Mouse (Mus musculus): ENCODE measurements around the gene Il11ra1. TPM values are rescaled to one million over a fixed set of nuclear protein-coding genes. Genes with fewer than 3 reads are reported as not detected.

The Il11ra1 gene
- total and polyA plus RNA-seq, 2 experiments from 2014 or later, result 41.9 to 47.4 TPM

GRCm38 (mm10) chr4:41670836-41671235 lies 29.0 kb upstream of the Il11ra1 start:
- Histone ChIP-seq H3K27ac (no peak overlapping the region), H3K9me3 (ENCODE audit: low read length) (no peaks in the 10 kb centered on the region), H3K4me1 (ENCODE audit: insufficient read depth, low read length) (peaks cover 19% of the 10 kb centered on the region), H3K4me3 (ENCODE audit: low read length) (no peak overlapping the region), H3K4me2 (ENCODE audit: low read depth, low read length) (no peak overlapping the region), H3K27me3 (ENCODE audit: insufficient read depth, low read length) (no peaks in the 10 kb centered on the region), H3K36me3 (ENCODE audit: insufficient read depth, low read length) (peaks cover 9% of the 10 kb centered on the region), H3K9ac (replicated peaks; ENCODE audit: low read length) (no peak overlapping the region)
- WGBS, result 88% methylated on average over 18 of the region's 18 CpGs
- TF ChIP-seq CTCF (IDR thresholded peaks at IDR 0.05; ENCODE audit: low read depth), result no peak
- DNase-seq (ENCODE audit: low spot score) (no peak), ATAC-seq (no peak)

- WGBS, result 42% methylated on average over 5 of the region's 5 CpGs
- ATAC-seq (no peak), DNase-seq (ENCODE audit: low spot score) (no peak)
- no peak overlapping the region for H3K9ac ChIP-seq (replicated peaks; ENCODE audit: low read length)
- no peak overlapping the region for H3K4me2 ChIP-seq (ENCODE audit: low read depth, low read length)
- peaks cover 25% of the 10 kb centered on the region for H3K4me1 ChIP-seq (ENCODE audit: insufficient read depth, low read length)
- H3K27me3 ChIP-seq (ENCODE audit: insufficient read depth, low read length), result no peaks in the 10 kb centered on the region
- TF ChIP-seq CTCF (IDR thresholded peaks at IDR 0.05; ENCODE audit: low read depth), result no peak
- no peak overlapping the region for H3K27ac ChIP-seq
- H3K9me3 ChIP-seq (ENCODE audit: low read length), result no peaks in the 10 kb centered on the region
- H3K36me3 ChIP-seq (ENCODE audit: insufficient read depth, low read length), result peaks cover 9% of the 10 kb centered on the region
- no peak overlapping the region for H3K4me3 ChIP-seq (ENCODE audit: low read length)
Observed at GRCm38 (mm10) chr4:41671500-41671899, 28.3 kb upstream of the Il11ra1 start.

GRCm38 (mm10) chr4:41671963-41672480 lies 27.8 kb upstream of the Il11ra1 start:
- H3K27me3 ChIP-seq (ENCODE audit: insufficient read depth, low read length), result no peaks in the 10 kb centered on the region
- H3K4me2 ChIP-seq (ENCODE audit: low read depth, low read length), result no peak overlapping the region
- no peak overlapping the region for H3K4me3 ChIP-seq (ENCODE audit: low read length)
- H3K36me3 ChIP-seq (ENCODE audit: insufficient read depth, low read length), result peaks cover 9% of the 10 kb centered on the region
- no peak for TF ChIP-seq CTCF (IDR thresholded peaks at IDR 0.05; ENCODE audit: low read depth)
- H3K9ac ChIP-seq (replicated peaks; ENCODE audit: low read length), result 0 out of 2 replicates have a peak overlapping the region, but pooled peaks have one; percentile 35
- no peak overlapping the region for H3K27ac ChIP-seq
- ATAC-seq (peak; percentile 30), DNase-seq (ENCODE audit: low spot score) (peak; percentile 49)
- H3K4me1 ChIP-seq (ENCODE audit: insufficient read depth, low read length), result peaks cover 30% of the 10 kb centered on the region
- 10% methylated on average over 8 of the region's 8 CpGs for WGBS
- no peaks in the 10 kb centered on the region for H3K9me3 ChIP-seq (ENCODE audit: low read length)

GRCm38 (mm10) chr4:41672522-41672963 lies 27.2 kb upstream of the Il11ra1 start:
- H3K36me3 ChIP-seq (ENCODE audit: insufficient read depth, low read length), result peaks cover 8% of the 10 kb centered on the region
- peaks cover 35% of the 10 kb centered on the region for H3K4me1 ChIP-seq (ENCODE audit: insufficient read depth, low read length)
- H3K4me2 ChIP-seq (ENCODE audit: low read depth, low read length), result no peak overlapping the region
- 22% methylated on average over 8 of the region's 8 CpGs for WGBS
- DNase-seq (ENCODE audit: low spot score) (no peak), ATAC-seq (peak; percentile 0; the same call in 1 of the 2 replicates)
- H3K9me3 ChIP-seq (ENCODE audit: low read length), result no peaks in the 10 kb centered on the region
- no peak overlapping the region for H3K27ac ChIP-seq
- H3K9ac ChIP-seq (replicated peaks; ENCODE audit: low read length), result 0 out of 2 replicates have a peak overlapping the region, but pooled peaks have one; percentile 35
- no peak for TF ChIP-seq CTCF (IDR thresholded peaks at IDR 0.05; ENCODE audit: low read depth)
- no peak overlapping the region for H3K4me3 ChIP-seq (ENCODE audit: low read length)
- H3K27me3 ChIP-seq (ENCODE audit: insufficient read depth, low read length), result no peaks in the 10 kb centered on the region

- ATAC-seq, result no peak
- Histone ChIP-seq H3K9ac (replicated peaks; ENCODE audit: low read length) (no peak overlapping the region), H3K4me2 (ENCODE audit: low read depth, low read length) (no peak overlapping the region), H3K27ac (no peak overlapping the region), H3K4me3 (ENCODE audit: low read length) (no peak overlapping the region), H3K27me3 (ENCODE audit: insufficient read depth, low read length) (no peaks in the 10 kb centered on the region), H3K4me1 (ENCODE audit: insufficient read depth, low read length) (peaks cover 35% of the 10 kb centered on the region), H3K9me3 (ENCODE audit: low read length) (no peaks in the 10 kb centered on the region), H3K36me3 (ENCODE audit: insufficient read depth, low read length) (peaks cover 6% of the 10 kb centered on the region; the same call in 1 of the 2 replicates)
- DNase-seq (ENCODE audit: low spot score), result no peak
- no peak for TF ChIP-seq CTCF (IDR thresholded peaks at IDR 0.05; ENCODE audit: low read depth)
- WGBS, result 44% methylated on average over 19 of the region's 19 CpGs
Observed at GRCm38 (mm10) chr4:41673186-41673585, 26.6 kb upstream of the Il11ra1 start.

- Histone ChIP-seq H3K27ac (peak overlapping the region; percentile 67), H3K9ac (replicated peaks; ENCODE audit: low read length) (peak overlapping the region; percentile 39), H3K4me3 (ENCODE audit: low read length) (no peak overlapping the region), H3K27me3 (ENCODE audit: insufficient read depth, low read length) (no peaks in the 10 kb centered on the region), H3K9me3 (ENCODE audit: low read length) (no peaks in the 10 kb centered on the region), H3K36me3 (ENCODE audit: insufficient read depth, low read length) (no peaks in the 10 kb centered on the region), H3K4me2 (ENCODE audit: low read depth, low read length) (0 out of 2 replicates have a peak overlapping the region, but pooled peaks have one; percentile 8), H3K4me1 (ENCODE audit: insufficient read depth, low read length) (peaks cover 35% of the 10 kb centered on the region)
- DNase-seq (ENCODE audit: low spot score), result peak; percentile 60
- WGBS, result 37% methylated on average over 17 of the region's 17 CpGs
- 0 out of 2 replicates have a peak, but pooled peaks have one; percentile 21 for ATAC-seq
- TF ChIP-seq CTCF (IDR thresholded peaks at IDR 0.05; ENCODE audit: low read depth), result no peak
Observed at GRCm38 (mm10) chr4:41676248-41677005, 23.4 kb upstream of the Il11ra1 start.
